Mouse (Mus musculus): ENCODE data around the gene Pnpt1.

DNA sequence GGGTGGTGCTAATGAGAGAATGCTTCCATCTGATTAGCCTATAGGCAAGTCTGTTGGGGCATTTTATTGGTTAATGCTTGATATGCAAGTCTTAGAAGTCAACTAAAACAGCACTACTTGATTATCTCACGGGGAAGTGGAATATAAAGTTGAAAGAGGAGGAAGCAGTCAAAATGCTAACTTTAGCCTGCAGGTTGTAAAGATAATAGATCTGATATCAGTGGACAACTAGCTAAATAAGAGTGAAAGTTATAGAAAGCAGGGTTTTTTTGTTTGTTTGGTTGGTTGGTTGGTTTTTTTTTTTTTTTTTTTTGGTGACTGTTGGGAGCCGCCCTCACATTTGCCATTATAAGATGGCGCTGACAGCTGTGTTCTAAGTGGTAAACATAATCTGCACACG lies 33.0 kb downstream of the Pnpt1 start:
- TF ChIP-seq POLR2A (IDR thresholded peaks at IDR 0.05; ENCODE audit: borderline replicate concordance, extremely low read depth, low read depth, low read length) = no peak
- TF ChIP-seq CTCF (IDR thresholded peaks at IDR 0.05; ENCODE audit: insufficient read depth, low read length) = no peak

All from lung, adult 2 months (tissue).